Comparison of ENCODE assay signal across 11 mouse cellular contexts in genomic region chr11:54691179-54691578, GRCm38 (mm10).
DNase-seq lines count a peak whose midpoint lies in the region; ATAC-seq lines count a peak whose summit lies in the region.
"Had no signal": no experiment of that assay in that cellular context is flagged by ENCODE, and none has a peak within 500 bp of the region (broad histone marks: within the 10 kb centered on the region; RNA-seq: fewer than 3 reads in every experiment).

No protein-coding gene starts in this region.

- ATAC-seq in midbrain, embryonic 16.5 days: no peak
- no peak for ATAC-seq in hindbrain, embryonic 11.5 days (ENCODE audit: low FRiP score)

- DNase-seq in kidney, adult 9 months: peak; percentile 23
- DNase-seq in kidney, adult 18-20 months: no peak
- DNase-seq in 416B (ENCODE audit: low read depth): peak; percentile 19
- peak; percentile 50 for DNase-seq in gastrocnemius, adult 18-20 months (ENCODE audit: low spot score)
- peak; percentile 47 to 62 for DNase-seq in kidney, postnatal 36 days
- DNase-seq in natural killer cell, adult 2 months (ENCODE audit: low spot score in 2 of 2): no peak
- DNase-seq in hindbrain, embryonic 11.5 days (ENCODE audit: low spot score): no peak
- DNase-seq: cerebellum, adult 2 months; thymus, postnatal 14 days had no signal

- H3K4me3 ChIP-seq in midbrain, embryonic 16.5 days (ENCODE audit: low read depth, low read length): no peak overlapping the region
- no peak overlapping the region for H3K4me3 ChIP-seq in hindbrain, embryonic 11.5 days (ENCODE audit: low read depth, low read length)
- H3K4me3 ChIP-seq: heart, embryonic 13.5 days had no signal

- no peak overlapping the region for H3K9ac ChIP-seq in midbrain, embryonic 16.5 days (ENCODE audit: low read depth, low read length)
- H3K9ac ChIP-seq in hindbrain, embryonic 11.5 days (ENCODE audit: low read depth, low read length): no peak overlapping the region
- H3K9ac ChIP-seq: heart, embryonic 13.5 days had no signal

- WGBS in midbrain, embryonic 16.5 days: 91% methylated on average over 4 of the region's 4 CpGs
- 92% methylated on average over 4 of the region's 4 CpGs for WGBS in hindbrain, embryonic 11.5 days

- H3K4me2 ChIP-seq in midbrain, embryonic 16.5 days (ENCODE audit: low read length): no peak overlapping the region
- H3K4me2 ChIP-seq in hindbrain, embryonic 11.5 days (replicated peaks; ENCODE audit: low read depth, low read length): no peak overlapping the region
- H3K4me2 ChIP-seq: heart, embryonic 13.5 days had no signal

- no peaks in the 10 kb centered on the region for H3K4me1 ChIP-seq in midbrain, embryonic 16.5 days (ENCODE audit: control insufficient read depth, insufficient read depth, low read length)
- no peaks in the 10 kb centered on the region for H3K4me1 ChIP-seq in hindbrain, embryonic 11.5 days (replicated peaks; ENCODE audit: control insufficient read depth, insufficient read depth, low read length)
- H3K4me1 ChIP-seq: heart, embryonic 13.5 days had no signal

- H3K9me3 ChIP-seq in midbrain, embryonic 16.5 days (replicated peaks; ENCODE audit: control insufficient read depth, low read length, poor library complexity, severe bottlenecking): no peaks in the 10 kb centered on the region
- H3K9me3 ChIP-seq in hindbrain, embryonic 11.5 days (ENCODE audit: control insufficient read depth, low read length): no peaks in the 10 kb centered on the region
- H3K9me3 ChIP-seq: heart, embryonic 13.5 days had no signal

- H3K27ac ChIP-seq in midbrain, embryonic 16.5 days (ENCODE audit: low read length): no peak overlapping the region
- H3K27ac ChIP-seq in hindbrain, embryonic 11.5 days (ENCODE audit: low read depth, low read length): no peak overlapping the region
- H3K27ac ChIP-seq: heart, embryonic 13.5 days had no signal

- H3K27me3 ChIP-seq in midbrain, embryonic 16.5 days (ENCODE audit: control insufficient read depth, insufficient read depth, low read depth, low read length): no peaks in the 10 kb centered on the region
- no peaks in the 10 kb centered on the region for H3K27me3 ChIP-seq in hindbrain, embryonic 11.5 days (ENCODE audit: control insufficient read depth, insufficient read depth, low read length)
- H3K27me3 ChIP-seq: heart, embryonic 13.5 days had no signal

- H3K36me3 ChIP-seq in midbrain, embryonic 16.5 days (ENCODE audit: control insufficient read depth, insufficient read depth, low read length): peaks cover 17% of the 10 kb centered on the region
- H3K36me3 ChIP-seq in hindbrain, embryonic 11.5 days (ENCODE audit: control insufficient read depth, insufficient read depth, low read length): 0 out of 2 replicates have a peak, but pooled peaks cover 3% of the 10 kb centered on the region

Comparison
In these comparisons a context has a peak if more than half of its experiments do, and no peak if none do; other contexts are left out.
1. DNase-seq: peak in kidney, adult 9 months (single experiment), 416B (single experiment), gastrocnemius, adult 18-20 months (single experiment) and kidney, postnatal 36 days (2 of 2); none in kidney, adult 18-20 months (single experiment), natural killer cell, adult 2 months (0 of 2) and hindbrain, embryonic 11.5 days (single experiment).